Mouse (Mus musculus) brain, embryonic 14.5 days (tissue): ENCODE data around the gene Clic3. TPM values are rescaled to one million over a fixed set of nuclear protein-coding genes. Genes with fewer than 3 reads are reported as not detected.

ENCODE experiments used
- DNase-seq: peaks from one replicate; pipeline ENCODE4 v3.0.0-alpha.2; 2011; ENCODE audit warnings: low read depth
- CTCF ChIP-seq: fragments of 200-500 bp; IDR thresholded peaks from 2 replicates; pipeline ENCODE4 v1.5.1; 2012; ENCODE audit warnings: inconsistent platforms, mild to moderate bottlenecking, moderate library complexity, borderline replicate concordance; ENCODE audit not compliant: insufficient read depth, insufficient read length; ENCODE audit errors: extremely low read depth
- POLR2A ChIP-seq: fragments of 200-500 bp; IDR thresholded peaks from 2 replicates; pipeline ENCODE4 v1.6.1; 2012; ENCODE audit warnings: mild to moderate bottlenecking, inconsistent platforms, borderline replicate concordance; ENCODE audit not compliant: poor library complexity, insufficient read depth, insufficient read length, severe bottlenecking; ENCODE audit errors: extremely low read depth
- polyA plus RNA-seq: library from polyadenylated mRNA; depleted of rRNA; stranded (reverse); fragments of >200 nt; gene quantifications from 2 replicates; pipeline ENCODE4 v1.2.3, GENCODE M21; 2012

Gene Clic3
- polyA plus RNA-seq, 1 experiment = 1.1 TPM

DNA sequence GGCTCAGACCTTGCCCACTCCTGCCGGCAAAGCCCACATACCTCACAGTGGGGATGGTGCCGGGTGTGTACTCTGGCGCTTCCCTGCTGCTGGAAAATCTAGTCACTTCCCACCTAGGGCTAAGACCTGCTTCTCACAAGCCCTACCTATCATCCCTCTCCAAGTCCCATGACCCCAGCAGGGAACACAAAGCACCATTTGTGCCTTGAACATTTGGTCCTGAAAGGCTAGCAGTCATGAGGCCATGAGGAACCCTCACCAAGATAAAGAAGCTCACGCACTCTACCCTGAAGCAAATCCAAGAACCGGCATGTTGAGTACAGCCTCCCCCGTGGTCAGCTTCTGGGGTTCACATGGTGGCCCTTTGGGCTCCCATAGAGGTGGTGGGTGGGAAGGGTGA, 13.3 kb downstream of the Clic3 start, which contains the start of gene Ptgds:
Gene Ptgds, minus strand, starts transcription at position 78 of the 400 bp plus-strand sequence.
- TF ChIP-seq CTCF (no peak), POLR2A (no peak)
- DNase-seq = no peak

DNA sequence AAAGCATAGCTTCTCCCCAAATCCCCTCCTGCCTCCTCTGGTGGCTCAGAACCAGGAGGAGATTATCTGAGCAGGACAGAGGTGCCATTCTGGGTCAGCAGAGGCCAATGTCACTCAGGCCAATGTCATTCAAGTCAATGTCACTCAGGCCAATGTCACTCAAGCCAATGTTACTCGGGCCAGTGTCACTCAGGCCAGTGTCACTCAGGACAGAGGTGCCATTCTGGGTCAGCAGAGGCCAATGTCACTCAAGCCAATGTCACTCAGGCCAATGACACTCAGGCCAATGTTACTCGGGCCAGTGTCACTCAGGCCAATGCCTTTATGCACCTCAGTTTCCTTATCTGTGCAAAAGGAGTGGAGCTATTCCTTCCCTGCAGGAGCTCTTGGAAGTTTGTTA, 15.9 kb downstream of the Clic3 start:
- DNase-seq = no peak
- TF ChIP-seq POLR2A (no peak), CTCF (no peak)

GRCm38 (mm10) chr2:25477541-25477940, 20.9 kb downstream of the Clic3 start:
- TF ChIP-seq POLR2A (no peak), CTCF (no peak)
- no peak for DNase-seq

- no peak for TF ChIP-seq POLR2A
- TF ChIP-seq CTCF = no peak
- no peak for DNase-seq
These were observed 21.5 kb downstream of the Clic3 start for GRCm38 (mm10) chr2:25477967-25478675.

DNA sequence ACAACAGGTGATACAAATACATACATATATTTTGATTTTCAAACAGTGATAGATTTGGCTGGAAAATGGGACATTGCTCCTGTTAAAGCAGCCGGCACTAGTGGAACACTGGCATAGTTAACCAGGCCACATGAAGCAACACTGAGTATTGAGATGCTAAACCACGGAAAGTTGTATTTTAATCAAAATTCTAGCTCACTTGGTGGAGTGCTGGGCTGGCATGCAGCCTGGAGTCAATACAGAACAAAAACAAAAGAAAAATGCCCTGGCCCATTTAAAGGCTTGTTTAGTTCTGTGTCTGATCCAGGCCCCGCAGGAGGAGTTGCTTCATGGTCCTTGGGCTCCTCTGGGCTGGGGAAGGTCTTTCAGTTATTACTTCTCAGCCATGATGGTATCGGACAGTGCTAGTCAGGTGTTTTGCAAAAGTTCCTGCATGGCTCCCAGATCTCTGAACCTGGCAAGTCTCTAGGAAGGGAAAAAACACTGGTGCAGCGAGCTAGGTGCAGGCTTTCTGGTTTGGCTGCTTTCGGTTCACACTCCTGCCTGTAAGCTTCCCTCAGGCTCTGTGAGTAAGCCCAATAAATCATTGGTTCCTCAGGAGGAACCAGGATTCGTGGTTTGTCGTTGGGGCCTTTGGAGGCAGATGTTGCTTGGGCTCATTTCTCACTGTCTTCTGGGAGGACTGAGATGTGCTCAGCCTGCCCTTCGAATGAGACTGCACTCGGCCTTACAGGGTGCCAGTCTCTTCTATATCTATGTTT, 23.1 kb downstream of the Clic3 start:
- TF ChIP-seq CTCF = no peak
- no peak for TF ChIP-seq POLR2A
- DNase-seq = no peak

DNA sequence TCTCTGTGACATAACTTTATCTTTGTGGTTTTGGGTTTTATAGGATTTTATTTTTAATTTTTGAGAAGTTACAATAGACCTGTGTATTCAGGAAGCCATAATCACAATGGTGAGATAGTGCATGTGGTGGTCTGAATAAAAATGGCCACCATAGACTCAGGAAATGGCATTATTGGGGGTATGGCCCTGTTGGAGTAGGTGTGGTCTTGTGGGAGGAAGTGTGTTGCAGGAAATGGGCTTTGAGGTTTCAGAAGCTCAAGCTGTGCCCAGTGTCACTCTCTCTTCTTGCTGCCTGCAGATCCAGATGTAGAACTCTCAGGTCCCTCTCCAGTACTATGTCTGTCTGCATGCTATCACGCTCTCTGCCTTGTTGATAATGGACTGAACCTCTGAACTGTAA, 23.9 kb downstream of the Clic3 start:
- no peak for DNase-seq
- TF ChIP-seq POLR2A = no peak
- no peak for TF ChIP-seq CTCF

- DNase-seq = peak; percentile 43
These were observed 26.3 kb downstream of the Clic3 start for GRCm38 (mm10) chr2:25482969-25483368.

DNA sequence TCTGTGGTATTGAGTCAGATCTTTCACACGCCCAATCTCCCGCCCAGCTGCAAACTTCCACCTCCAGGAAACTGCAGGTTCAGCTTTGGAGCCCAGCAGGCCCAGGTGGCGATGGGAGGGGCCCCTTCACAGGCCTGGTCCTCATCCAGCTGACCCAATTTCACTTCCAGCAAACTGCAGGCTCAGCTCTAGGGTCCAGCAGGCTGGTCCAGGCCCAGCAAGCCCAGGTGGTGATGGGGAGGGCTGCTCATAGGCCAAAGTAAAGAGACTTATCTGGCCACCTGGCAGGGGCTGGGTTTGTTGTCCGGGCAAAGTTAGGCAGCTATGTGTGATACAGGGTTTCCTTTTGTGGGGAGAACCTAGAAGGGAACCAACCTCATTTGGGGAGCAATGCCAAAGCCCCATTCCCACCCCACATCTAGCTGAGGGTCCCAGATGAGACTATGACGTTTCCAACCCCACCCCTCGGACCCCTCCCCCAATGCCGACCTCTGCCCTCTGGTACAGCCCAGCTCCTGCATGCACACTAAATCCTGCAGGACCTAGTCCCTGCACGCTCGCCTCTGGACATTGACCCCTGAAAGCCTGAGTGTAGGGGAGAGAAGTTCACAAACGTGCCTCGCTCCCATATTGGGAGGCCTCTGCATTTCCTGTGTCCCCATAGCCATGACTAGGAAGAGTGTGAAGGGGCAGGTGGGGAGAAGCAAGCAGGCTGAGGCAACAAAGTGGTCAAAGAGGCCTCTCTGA, 28.4 kb downstream of the Clic3 start:
- TF ChIP-seq POLR2A (no peak), CTCF (no peak)
- DNase-seq = no peak

More at GRCm38 (mm10) chr2:25482969-25483368, 26.3 kb downstream of the Clic3 start:
- TF ChIP-seq POLR2A = no peak
- TF ChIP-seq CTCF = peak; percentile 41; the same call in 1 of the 2 replicates

- TF ChIP-seq POLR2A (no peak), CTCF (no peak)
These were observed 31.5 kb downstream of the Clic3 start for GRCm38 (mm10) chr2:25487965-25488670.

DNA sequence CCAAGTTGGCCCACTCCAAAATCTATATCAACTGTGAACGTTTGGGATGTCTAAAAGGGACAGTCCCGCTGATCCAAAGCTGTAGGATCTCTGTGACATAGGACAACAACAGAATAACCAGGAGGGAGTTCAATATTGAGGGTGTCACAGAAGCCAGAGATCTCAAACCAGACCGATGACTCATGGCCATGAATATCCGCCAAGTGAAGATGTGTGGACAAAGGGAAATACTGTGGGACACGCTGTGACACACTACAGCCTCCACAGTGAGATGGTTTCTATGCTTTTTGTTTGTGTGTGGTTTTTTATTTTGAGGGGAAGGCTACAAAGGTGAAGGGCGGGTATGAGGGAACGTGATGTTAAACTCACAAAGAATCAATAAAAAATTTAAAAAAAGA, 32.0 kb downstream of the Clic3 start:
- DNase-seq = no peak
- no peak for TF ChIP-seq CTCF
- no peak for TF ChIP-seq POLR2A

More at GRCm38 (mm10) chr2:25487965-25488670, 31.5 kb downstream of the Clic3 start:
- DNase-seq = no peak
